ENCODE assay signal across 24 mouse cellular contexts in the genomic region with DNA sequence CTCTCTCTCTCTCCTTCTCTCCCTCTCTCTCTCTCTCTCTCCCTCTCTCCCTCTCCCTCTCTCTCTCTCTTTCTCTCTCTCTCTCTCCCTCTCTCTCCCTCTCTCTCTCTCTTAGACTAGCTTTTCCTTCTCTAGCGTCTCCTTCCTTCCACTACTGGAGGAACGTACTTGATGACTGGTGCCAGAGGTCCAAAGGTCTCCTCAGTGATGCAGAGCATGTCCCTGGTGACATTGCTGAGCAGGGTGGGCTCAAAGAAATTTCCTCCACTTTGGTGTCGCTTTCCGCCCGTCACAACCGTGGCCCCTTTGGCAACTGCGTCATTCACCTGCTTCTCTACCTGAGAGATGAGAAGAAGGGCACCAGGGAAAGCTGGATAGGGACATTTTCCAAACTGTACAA. TPM values are rescaled to one million over a fixed set of nuclear protein-coding genes. Genes with fewer than 3 reads are reported as not detected.
DNase-seq lines count a peak whose midpoint lies in the region; ATAC-seq lines count a peak whose summit lies in the region.
"Had no signal": no experiment of that assay in that cellular context is flagged by ENCODE, and none has a peak within 500 bp of the region (broad histone marks: within the 10 kb centered on the region; RNA-seq: fewer than 3 reads in every experiment).

No protein-coding gene starts in this region.

- H3K36me3 ChIP-seq in kidney, embryonic 16.5 days (ENCODE audit: insufficient read depth, low read length), result peaks cover 10% of the 10 kb centered on the region; the same call in 1 of the 2 replicates
- peaks cover 27% of the 10 kb centered on the region; the same call in 1 of the 2 replicates for H3K36me3 ChIP-seq in kidney, embryonic 14.5 days (ENCODE audit: control insufficient read depth, insufficient read depth, low read length)
- H3K36me3 ChIP-seq: G1E had no signal

- no peaks in the 10 kb centered on the region for H3K4me1 ChIP-seq in kidney, embryonic 16.5 days (ENCODE audit: insufficient read depth, low read length)
- no peaks in the 10 kb centered on the region for H3K4me1 ChIP-seq in kidney, embryonic 14.5 days (ENCODE audit: control insufficient read depth, insufficient read depth, low read length)
- H3K4me1 ChIP-seq: embryonic facial prominence, embryonic 10.5 days; embryonic facial prominence, embryonic 12.5 days; forebrain, embryonic 13.5 days; forebrain, embryonic 15.5 days had no signal

- DNase-seq in kidney, adult 18-20 months, result peak; percentile 25
- DNase-seq in kidney, postnatal 10 days, result no peak
- peak; percentile 49 for DNase-seq in kidney, adult 9 months
- peak; percentile 39 to 65 for DNase-seq in kidney, postnatal 25 days
- DNase-seq: adrenal gland, adult 8-10 months; adrenal gland, postnatal 14 days; adrenal gland, postnatal 36 days; B cell, adult 2 months; cerebellum, adult 11-12 months; cerebellum, adult 2 months; cerebellum, adult 9-10 months; cerebellum, postnatal 10 days; cerebellum, postnatal 25 days had no signal

- no peak overlapping the region for H3K4me3 ChIP-seq in kidney, embryonic 16.5 days (ENCODE audit: low read length)
- no peak overlapping the region for H3K4me3 ChIP-seq in kidney, embryonic 14.5 days (ENCODE audit: low read length)
- H3K4me3 ChIP-seq: embryonic facial prominence, embryonic 10.5 days; embryonic facial prominence, embryonic 12.5 days; forebrain, embryonic 13.5 days; forebrain, embryonic 15.5 days had no signal

- no peak for ATAC-seq in kidney, embryonic 16.5 days (ENCODE audit: low FRiP score, low TSS enrichment)
- no peak for ATAC-seq in kidney, embryonic 14.5 days (ENCODE audit: low FRiP score, low TSS enrichment)
- ATAC-seq: activated CD4-positive, CD25-positive, alpha-beta regulatory T cell, adult 4 months; CD4-positive, CD25-positive, alpha-beta regulatory T cell, adult 4 months; forebrain, embryonic 13.5 days; forebrain, embryonic 15.5 days; Patski had no signal

- no peak overlapping the region for H3K4me2 ChIP-seq in kidney, embryonic 16.5 days (replicated peaks; ENCODE audit: low read depth, low read length)
- H3K4me2 ChIP-seq in kidney, embryonic 14.5 days (replicated peaks; ENCODE audit: low read depth, low read length), result no peak overlapping the region
- H3K4me2 ChIP-seq: embryonic facial prominence, embryonic 12.5 days; forebrain, embryonic 13.5 days; forebrain, embryonic 15.5 days had no signal

- 78% methylated on average over 7 of the region's 7 CpGs for WGBS in kidney, embryonic 16.5 days
- WGBS in kidney, embryonic 14.5 days, result 82% methylated on average over 7 of the region's 7 CpGs

- no peak overlapping the region for H3K27ac ChIP-seq in kidney, embryonic 16.5 days (ENCODE audit: low read length)
- H3K27ac ChIP-seq in kidney, embryonic 14.5 days (ENCODE audit: low read depth, low read length), result no peak overlapping the region
- H3K27ac ChIP-seq: embryonic facial prominence, embryonic 10.5 days; embryonic facial prominence, embryonic 12.5 days; forebrain, embryonic 13.5 days; forebrain, embryonic 15.5 days had no signal

- no peak overlapping the region for H3K9ac ChIP-seq in kidney, embryonic 16.5 days (replicated peaks; ENCODE audit: low read length)
- H3K9ac ChIP-seq in kidney, embryonic 14.5 days (ENCODE audit: low read depth, low read length), result no peak overlapping the region
- H3K9ac ChIP-seq: embryonic facial prominence, embryonic 12.5 days; forebrain, embryonic 13.5 days; forebrain, embryonic 15.5 days had no signal

- H3K27me3 ChIP-seq in kidney, embryonic 16.5 days (ENCODE audit: insufficient read depth, low read length), result no peaks in the 10 kb centered on the region
- H3K27me3 ChIP-seq in kidney, embryonic 14.5 days (ENCODE audit: control insufficient read depth, insufficient read depth, low read length), result no peaks in the 10 kb centered on the region
- H3K27me3 ChIP-seq: CH12.LX; embryonic facial prominence, embryonic 12.5 days; forebrain, embryonic 13.5 days; forebrain, embryonic 15.5 days; Patski had no signal

- no peaks in the 10 kb centered on the region for H3K9me3 ChIP-seq in kidney, embryonic 16.5 days (ENCODE audit: low read length)
- no peaks in the 10 kb centered on the region for H3K9me3 ChIP-seq in kidney, embryonic 14.5 days (ENCODE audit: control insufficient read depth, low read length)
- H3K9me3 ChIP-seq: embryonic facial prominence, embryonic 10.5 days; embryonic facial prominence, embryonic 12.5 days; forebrain, embryonic 13.5 days; forebrain, embryonic 15.5 days; G1E had no signal

RNA-seq across cellular contexts. Expression of gene Aldh5a1, which starts 23.9 kb away (rescaled TPM):
- polyA plus RNA-seq in kidney, embryonic 16.5 days (2015; fragmentation: Nextera tagmentation; extraction: Ambion mirVana), result 8.0 and 8.3 TPM in 2 replicates
- 8.4 and 8.7 TPM in 2 replicates for polyA plus RNA-seq in kidney, embryonic 14.5 days (2014; fragmentation: Nextera tagmentation; extraction: Ambion mirVana)
- polyA plus RNA-seq: G1E had no signal

RNA-seq across cellular contexts. Expression of gene Gpld1, which starts 29.4 kb away (rescaled TPM):
- polyA plus RNA-seq in kidney, embryonic 16.5 days (2015; fragmentation: Nextera tagmentation; extraction: Ambion mirVana), result 0.92 and 1.1 TPM in 2 replicates
- 0.39 and 0.74 TPM in 2 replicates for polyA plus RNA-seq in kidney, embryonic 14.5 days (2014; fragmentation: Nextera tagmentation; extraction: Ambion mirVana)
